ENCODE assay signal across 18 mouse cellular contexts in the genomic region with DNA sequence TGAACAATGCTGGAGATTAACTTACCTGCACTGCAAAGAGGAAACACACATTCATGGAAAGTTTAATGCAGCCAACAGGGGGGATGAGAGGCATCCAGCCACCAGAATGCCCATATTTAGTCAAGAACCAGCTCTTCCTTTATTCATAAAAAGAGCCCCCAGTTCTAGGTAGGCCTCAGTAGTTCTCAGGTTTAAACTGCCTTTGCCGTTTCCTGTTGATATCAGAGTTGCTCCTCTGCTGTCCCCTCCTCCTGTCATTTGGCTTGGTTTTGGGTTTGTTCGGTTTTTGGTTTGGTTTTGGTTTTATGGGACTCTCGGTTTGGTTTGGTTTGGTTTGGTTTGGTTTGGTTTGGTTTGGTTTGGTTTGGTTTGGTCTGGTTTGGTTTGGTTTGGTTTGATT. TPM values are rescaled to one million over a fixed set of nuclear protein-coding genes. Genes with fewer than 3 reads are reported as not detected.
DNase-seq lines count a peak whose midpoint lies in the region; ATAC-seq lines count a peak whose summit lies in the region.
"Had no signal": no experiment of that assay in that cellular context is flagged by ENCODE, and none has a peak within 500 bp of the region (broad histone marks: within the 10 kb centered on the region; RNA-seq: fewer than 3 reads in every experiment).

No protein-coding gene starts in this region.

- no peak overlapping the region for H3K4me2 ChIP-seq in forebrain, embryonic 13.5 days
- H3K4me2 ChIP-seq in neural tube, embryonic 15.5 days, result no peak overlapping the region
- H3K4me2 ChIP-seq: embryonic facial prominence, embryonic 12.5 days had no signal

- DNase-seq in CD4-positive, CD25-positive, alpha-beta regulatory T cell, adult 2 months (ENCODE audit: low read depth, low spot score), result peak; percentile 15
- peak; percentile 28 for DNase-seq in induced T-regulatory cell, adult 2 months (ENCODE audit: low read depth)
- no peak for DNase-seq in yolk sac, embryonic 10.5 days (ENCODE audit: low spot score)
- DNase-seq: adrenal gland, adult 8-10 months; adrenal gland, postnatal 14 days; adrenal gland, postnatal 36 days; cerebellum, adult 11-12 months; cerebellum, adult 2 months; cerebellum, adult 9-10 months; cerebellum, postnatal 10 days; cerebellum, postnatal 25 days had no signal

- ATAC-seq in CD4-positive, CD25-positive, alpha-beta regulatory T cell, adult 4 months, result peak; percentile 81
- no peak for ATAC-seq in forebrain, embryonic 13.5 days
- no peak for ATAC-seq in neural tube, embryonic 15.5 days (ENCODE audit: low FRiP score)
- ATAC-seq: forebrain, embryonic 14.5 days; forebrain, embryonic 16.5 days had no signal

- H3K27ac ChIP-seq in forebrain, embryonic 13.5 days, result no peak overlapping the region
- H3K27ac ChIP-seq in neural tube, embryonic 15.5 days (replicated peaks), result no peak overlapping the region
- H3K27ac ChIP-seq: embryonic facial prominence, embryonic 10.5 days; embryonic facial prominence, embryonic 12.5 days had no signal

- H3K27me3 ChIP-seq in forebrain, embryonic 13.5 days, result no peaks in the 10 kb centered on the region
- H3K27me3 ChIP-seq in neural tube, embryonic 15.5 days (replicated peaks), result no peaks in the 10 kb centered on the region
- H3K27me3 ChIP-seq: embryonic facial prominence, embryonic 12.5 days had no signal

- no peaks in the 10 kb centered on the region for H3K4me1 ChIP-seq in forebrain, embryonic 13.5 days
- H3K4me1 ChIP-seq in neural tube, embryonic 15.5 days, result no peaks in the 10 kb centered on the region
- H3K4me1 ChIP-seq: embryonic facial prominence, embryonic 10.5 days; embryonic facial prominence, embryonic 12.5 days had no signal

- no peaks in the 10 kb centered on the region for H3K36me3 ChIP-seq in forebrain, embryonic 13.5 days (ENCODE audit: poor library complexity, severe bottlenecking)
- no peaks in the 10 kb centered on the region for H3K36me3 ChIP-seq in neural tube, embryonic 15.5 days
- H3K36me3 ChIP-seq: embryonic facial prominence, embryonic 10.5 days; embryonic facial prominence, embryonic 12.5 days had no signal

- H3K9ac ChIP-seq in forebrain, embryonic 13.5 days, result no peak overlapping the region
- H3K9ac ChIP-seq in neural tube, embryonic 15.5 days (replicated peaks), result no peak overlapping the region
- H3K9ac ChIP-seq: embryonic facial prominence, embryonic 12.5 days had no signal

- 91% methylated on average over 3 of the region's 3 CpGs for WGBS in forebrain, embryonic 13.5 days
- WGBS in neural tube, embryonic 15.5 days, result 97% methylated on average over 3 of the region's 3 CpGs

- H3K4me3 ChIP-seq in forebrain, embryonic 13.5 days, result no peak overlapping the region
- no peak overlapping the region for H3K4me3 ChIP-seq in neural tube, embryonic 15.5 days (replicated peaks)
- H3K4me3 ChIP-seq: embryonic facial prominence, embryonic 10.5 days; embryonic facial prominence, embryonic 12.5 days had no signal

- H3K9me3 ChIP-seq in forebrain, embryonic 13.5 days (replicated peaks), result no peaks in the 10 kb centered on the region
- H3K9me3 ChIP-seq in neural tube, embryonic 15.5 days (replicated peaks), result no peaks in the 10 kb centered on the region
- H3K9me3 ChIP-seq: embryonic facial prominence, embryonic 10.5 days; embryonic facial prominence, embryonic 12.5 days had no signal

RNA-seq across cellular contexts. Expression of a gene that starts 32.8 kb away (rescaled TPM):
- 100 to 1,000 TPM; 272 to 280 TPM for polyA plus RNA-seq in CD4-positive, CD25-positive, alpha-beta regulatory T cell, adult 4 months (2017; shearing (Covaris generic))
- 75.8 and 81.4 TPM in 2 replicates for polyA plus RNA-seq in forebrain, embryonic 13.5 days (2015; fragmentation: Nextera tagmentation; extraction: Ambion mirVana)
- 63.4 and 73.3 TPM in 2 replicates for polyA plus RNA-seq in neural tube, embryonic 15.5 days (2015; fragmentation: Nextera tagmentation; extraction: Ambion mirVana)
